Mouse (Mus musculus) kidney, adult 2 months (tissue): Measurements from ENCODE around the gene Fam168a.

ENCODE experiments used
- CTCF ChIP-seq: fragments of 200-500 bp; conservative IDR thresholded peaks from 2 replicates; pipeline ENCODE4 v1.5.1; 2011; ENCODE audit warnings: low read depth, mild to moderate bottlenecking, control low read depth, low read length, moderate library complexity, mixed read lengths; ENCODE audit not compliant: insufficient read depth, insufficient read length
- POLR2A ChIP-seq: fragments of 200-500 bp; IDR thresholded peaks from one replicate; pipeline ENCODE4 v1.6.1; 2011; ENCODE audit warnings: low read depth, low read length, control low read depth

DNA sequence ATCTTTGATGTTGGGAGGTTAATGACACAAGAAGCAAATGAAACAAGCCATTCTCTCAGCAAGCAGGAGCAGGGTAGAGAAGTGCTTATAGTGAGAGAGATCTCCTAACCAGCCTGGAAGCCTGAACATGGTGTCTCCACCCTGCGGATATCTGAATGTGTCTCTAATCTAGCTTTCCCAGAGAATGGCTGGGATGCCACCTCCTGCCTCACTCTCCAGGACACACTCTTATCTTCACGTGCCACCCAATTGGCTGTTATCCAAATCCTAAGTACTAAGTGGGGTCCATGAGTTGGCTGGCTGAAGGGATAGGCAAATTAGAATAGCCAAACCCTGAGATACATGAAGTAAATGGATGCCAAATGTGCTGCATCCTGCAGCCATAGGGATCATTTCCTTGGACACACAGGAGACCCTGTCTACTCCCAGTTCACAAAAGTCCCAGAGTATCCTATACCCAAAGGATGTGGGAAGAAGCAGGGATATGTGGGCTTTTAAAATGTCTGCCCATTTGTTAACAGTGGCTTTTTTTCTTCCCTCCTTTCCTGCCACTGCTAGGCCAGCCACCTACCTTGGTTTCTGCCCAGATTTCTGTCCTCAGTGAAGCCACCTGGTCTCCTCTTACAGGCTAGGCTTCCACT, 138.1 kb downstream of the Fam168a start:
- TF ChIP-seq CTCF (no peak), POLR2A (no peak)
